Mouse (Mus musculus) testis, postnatal 10 days (tissue): ENCODE measurements around the gene Tex46.

ENCODE experiments used
- DNase-seq: peaks from one replicate; pipeline ENCODE4 v3.0.0; 2021; ENCODE audit warnings: low spot score

Gene Tex46

DNA sequence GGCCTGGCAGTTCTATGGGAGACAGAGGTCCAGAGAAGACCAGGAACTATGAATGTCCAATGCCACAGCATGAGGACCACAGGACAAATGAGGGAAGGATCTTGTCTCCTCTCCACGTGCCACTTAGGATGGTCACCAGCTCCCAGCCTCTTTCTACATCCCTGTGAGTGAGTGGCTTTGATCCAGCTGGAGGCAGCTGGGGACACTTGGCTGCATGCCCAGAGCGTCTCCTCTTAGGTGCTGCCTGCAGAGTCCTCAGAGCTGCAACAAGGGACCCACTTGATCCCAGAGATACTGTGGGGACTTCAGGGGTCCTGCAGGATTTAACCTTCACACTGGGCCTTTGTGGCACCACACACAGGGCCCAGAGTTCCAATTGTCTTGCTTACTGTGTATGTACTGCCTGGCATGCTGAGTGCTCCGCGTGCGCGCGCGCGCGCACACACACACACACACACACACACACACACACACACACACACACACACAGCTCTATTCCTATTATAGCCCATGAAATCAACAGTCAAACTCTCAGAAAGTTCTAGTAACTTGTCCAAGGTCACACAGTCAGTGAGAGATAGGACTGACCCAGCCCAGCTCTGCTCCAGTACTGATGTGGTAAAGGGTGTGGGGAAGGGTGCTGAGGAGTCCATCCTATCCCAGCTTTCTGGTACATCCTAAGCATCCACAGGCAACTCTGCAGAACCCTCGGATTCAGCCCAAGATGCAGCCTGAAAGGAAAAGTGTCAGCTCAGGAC, 21.2 kb downstream of the Tex46 start:
- DNase-seq: peak; percentile 75

DNA sequence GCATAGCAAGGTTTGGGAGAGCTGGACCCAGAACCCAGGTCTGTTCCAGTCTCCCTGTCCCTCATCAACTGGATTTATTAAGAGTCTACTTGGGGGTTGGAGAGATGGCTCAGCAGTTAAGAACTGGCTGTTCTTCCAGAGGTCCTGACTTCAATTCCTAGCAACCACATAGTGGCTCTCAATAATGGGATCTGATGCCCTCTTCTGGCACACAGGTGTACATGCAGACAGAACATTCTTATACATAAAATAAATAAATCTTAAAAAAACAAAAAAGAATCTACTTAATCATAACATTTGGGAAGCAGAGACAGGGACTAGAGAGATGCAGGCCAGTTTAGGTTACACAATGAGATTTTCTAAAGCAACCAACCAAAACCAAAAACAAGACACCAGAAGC, 25.8 kb downstream of the Tex46 start:
- no peak for DNase-seq

GRCm38 (mm10) chr4:136636511-136636910, 26.3 kb downstream of the Tex46 start:
- no peak for DNase-seq

DNA sequence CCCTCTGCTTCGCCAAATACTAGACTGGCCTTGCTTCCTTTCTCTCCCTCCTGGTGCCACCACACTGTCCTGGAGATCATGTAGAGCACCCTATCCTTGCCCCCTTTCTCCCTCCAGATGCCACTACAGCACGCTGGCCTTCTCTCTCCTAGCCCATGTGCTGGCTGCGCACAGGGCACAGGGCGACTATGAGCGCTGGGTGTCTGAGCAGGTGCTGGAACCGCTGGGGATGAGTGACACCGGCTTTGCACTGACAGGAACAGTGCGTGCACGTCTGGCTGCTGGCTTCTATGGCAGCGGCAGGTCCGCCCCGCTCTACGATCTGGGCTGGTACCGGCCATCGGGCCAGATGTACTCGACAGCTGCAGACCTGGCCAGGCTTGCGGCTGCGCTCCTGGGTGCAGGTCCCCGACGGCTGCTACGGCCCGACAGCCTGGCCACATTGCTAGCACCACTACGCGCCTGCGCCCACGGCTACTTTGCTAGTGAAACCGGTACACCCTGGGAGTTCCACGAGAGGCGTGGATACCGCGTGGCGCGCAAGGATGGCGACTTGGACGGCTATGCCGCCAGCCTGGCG, 26.8 kb downstream of the Tex46 start:
- DNase-seq: no peak

GRCm38 (mm10) chr4:136637563-136638229, 27.5 kb downstream of the Tex46 start:
- peak; percentile 69 for DNase-seq

DNA sequence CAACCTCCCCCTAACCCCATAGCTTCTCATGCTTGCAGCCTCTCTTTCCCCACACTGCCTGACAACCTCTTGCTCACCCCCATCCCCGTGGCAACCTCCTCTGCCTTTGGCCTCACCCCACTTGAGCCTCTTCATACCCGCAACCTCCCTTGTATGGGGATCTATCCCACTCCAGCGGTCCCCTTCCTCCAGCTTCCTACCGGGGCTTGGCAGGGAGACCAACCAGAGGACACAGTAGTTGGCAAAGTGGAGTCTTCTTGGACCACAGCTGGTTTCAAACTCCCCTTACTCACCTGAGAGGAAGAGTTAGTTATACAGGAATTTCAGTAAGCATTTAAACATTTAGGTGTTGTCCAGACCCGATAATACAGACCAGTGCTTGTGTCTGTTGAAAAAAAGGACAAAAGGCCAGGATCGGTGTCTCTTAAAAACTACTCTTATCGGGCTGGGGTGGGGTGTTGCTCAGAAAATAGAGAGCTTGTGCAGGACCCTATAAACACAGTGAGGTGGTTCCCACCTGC, 28.1 kb downstream of the Tex46 start:
- no peak for DNase-seq

- DNase-seq: no peak
Measured at GRCm38 (mm10) chr4:136638890-136639289, 28.7 kb downstream of the Tex46 start.

GRCm38 (mm10) chr4:136648922-136649479, 38.8 kb downstream of the Tex46 start:
- DNase-seq: peak; percentile 96

- DNase-seq: peak; percentile 60
Measured at GRCm38 (mm10) chr4:136649480-136650196, 39.4 kb downstream of the Tex46 start.

GRCm38 (mm10) chr4:136650261-136650660, 40.0 kb downstream of the Tex46 start:
- no peak for DNase-seq

DNA sequence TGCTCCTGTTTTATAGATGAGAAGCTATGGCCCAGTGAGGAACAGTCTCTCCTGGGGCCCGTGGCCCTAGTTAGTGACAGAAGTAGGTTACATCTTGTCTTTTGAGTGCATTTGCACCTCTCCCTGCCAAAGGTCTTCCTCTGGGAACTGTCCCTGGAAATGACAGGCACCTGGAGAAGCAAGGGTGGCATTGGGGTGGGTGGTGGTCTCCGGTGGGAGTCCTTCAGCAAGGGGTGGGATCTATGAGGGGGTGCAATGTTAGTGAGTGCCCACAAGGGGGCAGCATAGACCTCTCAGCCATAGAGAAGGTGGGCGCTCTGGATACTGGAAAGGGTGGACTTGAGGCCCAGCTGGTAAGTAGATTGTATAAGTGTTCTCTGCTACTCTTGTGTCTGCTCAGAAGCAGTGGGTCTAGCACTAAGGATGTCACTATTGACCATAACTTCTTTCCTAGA, 41.1 kb downstream of the Tex46 start:
- peak; percentile 60 for DNase-seq

DNA sequence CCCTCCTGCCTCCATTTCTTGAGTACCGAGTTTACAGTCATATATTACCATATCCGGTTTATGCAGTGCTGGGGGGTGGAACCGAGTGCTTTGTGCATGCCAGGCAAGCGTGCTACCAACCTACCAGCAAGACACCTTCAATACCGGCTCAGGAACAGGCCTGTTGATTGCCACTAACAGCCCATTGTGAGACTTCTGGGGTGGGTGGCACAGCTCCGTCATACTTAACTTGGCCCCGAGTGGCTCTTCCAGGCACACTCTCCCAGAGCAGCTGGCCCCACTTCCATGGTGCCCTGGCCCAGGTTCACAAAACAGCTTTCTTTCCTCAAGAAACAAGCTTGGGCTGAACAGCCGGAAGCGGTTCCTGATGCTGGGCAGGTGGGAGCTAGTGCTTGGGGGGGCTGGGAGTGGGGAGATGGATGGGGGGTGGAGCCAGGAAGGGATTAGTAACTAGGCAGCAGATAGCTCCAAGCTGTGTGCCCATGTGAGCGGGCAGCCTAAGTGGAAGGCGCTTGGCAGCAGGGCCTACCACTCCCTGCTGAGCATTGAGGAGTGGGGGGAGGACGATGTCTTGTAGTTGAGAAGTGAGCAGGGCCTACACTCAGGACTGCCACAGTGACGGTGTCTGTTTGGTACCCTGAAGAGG, 41.8 kb downstream of the Tex46 start:
- DNase-seq: no peak

DNA sequence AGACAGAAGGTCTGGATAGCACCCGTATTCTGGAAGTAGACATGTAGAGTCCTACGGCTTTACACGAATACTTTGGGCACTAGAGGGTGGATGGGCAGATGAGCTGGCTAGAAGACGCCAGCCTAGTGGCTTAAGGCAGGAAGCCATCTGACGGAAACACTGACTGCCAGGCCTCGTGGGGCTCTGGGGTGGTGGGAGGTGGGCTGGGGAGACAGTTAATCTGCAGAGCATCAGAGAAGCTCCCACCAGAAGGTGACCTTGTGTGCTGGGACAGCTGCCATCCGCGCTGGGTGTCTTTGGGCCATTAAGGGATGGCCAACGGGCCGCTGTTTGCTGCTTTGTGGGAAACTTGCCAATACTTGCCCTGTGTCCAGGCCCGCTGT, 42.3 kb downstream of the Tex46 start:
- no peak for DNase-seq

GRCm38 (mm10) chr4:136653019-136653418, 42.8 kb downstream of the Tex46 start:
- no peak for DNase-seq

GRCm38 (mm10) chr4:136653692-136654234, 43.5 kb downstream of the Tex46 start:
- no peak for DNase-seq

DNA sequence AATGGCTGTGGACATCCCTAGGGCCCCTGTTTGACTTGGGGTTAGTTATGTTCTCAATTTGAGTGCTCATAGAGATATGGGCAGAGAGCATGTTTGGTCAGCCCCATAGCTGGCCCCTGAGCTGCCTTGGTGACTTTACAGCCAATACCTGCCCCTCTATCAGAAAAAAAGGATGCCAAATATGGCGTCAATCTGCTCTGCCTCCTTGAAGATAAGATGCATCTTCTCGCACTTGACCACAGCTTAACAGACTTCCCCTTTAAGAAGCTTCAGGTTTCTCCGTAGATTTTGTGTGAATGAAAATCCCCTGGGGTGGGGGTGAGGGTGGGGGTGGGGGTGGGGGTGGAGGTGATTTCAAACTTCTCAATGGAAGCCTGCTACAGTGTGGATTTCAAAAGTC, 47.7 kb downstream of the Tex46 start:
- no peak for DNase-seq
